Mouse (Mus musculus) heart, embryonic 15.5 days (tissue): ENCODE measurements around the gene Castor2. TPM values are rescaled to one million over a fixed set of nuclear protein-coding genes. Genes with fewer than 3 reads are reported as not detected.

Experiments used
- ATAC-seq: fragments of 200-750 bp; cut with Nextera tagmentation; replicated peaks from 2 replicates; pipeline ENCODE4 v1.8.0; 2017; ENCODE audit warnings: low read depth, moderate TSS enrichment; ENCODE audit not compliant: insufficient number of reproducible peaks, insufficient read depth, low FRiP score
- H3K27ac ChIP-seq: fragments of 300-500 bp; sonication (generic); 2 replicates; pipeline ENCODE4 v1.5.1; 2015; ENCODE audit warnings: mild to moderate bottlenecking, inconsistent platforms
- H3K27me3 ChIP-seq: fragments of 300-500 bp; sonication (generic); 2 replicates; pipeline ENCODE4 v1.6.1; 2015; ENCODE audit warnings: inconsistent platforms
- H3K36me3 ChIP-seq: fragments of 300-500 bp; sonication (generic); 2 replicates; pipeline ENCODE4 v1.6.1; 2015; ENCODE audit warnings: mild to moderate bottlenecking, inconsistent platforms
- H3K4me1 ChIP-seq: fragments of 300-500 bp; sonication (generic); replicated peaks from 2 replicates; pipeline ENCODE4 v1.6.1; 2015; ENCODE audit warnings: inconsistent platforms
- H3K4me2 ChIP-seq: fragments of 300-500 bp; sonication (generic); 2 replicates; pipeline ENCODE4 v1.6.1; 2015; ENCODE audit warnings: inconsistent platforms, mild to moderate bottlenecking, moderate library complexity
- H3K4me3 ChIP-seq: fragments of 300-500 bp; sonication (generic); 2 replicates; pipeline ENCODE4 v1.5.1; 2015; ENCODE audit warnings: mild to moderate bottlenecking, inconsistent platforms
- H3K9ac ChIP-seq: fragments of 300-500 bp; sonication (generic); 2 replicates; pipeline ENCODE4 v1.6.1; 2015; ENCODE audit warnings: mild to moderate bottlenecking, inconsistent platforms
- H3K9me3 ChIP-seq: fragments of 300-500 bp; sonication (generic); replicated peaks from 2 replicates; pipeline ENCODE4 v1.6.1; 2016; ENCODE audit warnings: inconsistent platforms
- WGBS: fragments of 180-500 bp; shearing (Covaris S2); methylation state at CpG from one replicate; pipeline ENCODE4 v1.1.7; 2015; ENCODE audit warnings: mixed read lengths; 5-methylcytosine and 5-hydroxymethylcytosine counted together
- polyA plus RNA-seq: library from polyadenylated mRNA; unstranded; fragments of >200 nt; fragmentation: Nextera tagmentation; extraction: Ambion mirVana; gene quantifications from 2 replicates; pipeline ENCODE4 v1.2.1, GENCODE M21; 2015

Gene Castor2
- polyA plus RNA-seq, 1 experiment from 2014 or later: 5.0 TPM

DNA sequence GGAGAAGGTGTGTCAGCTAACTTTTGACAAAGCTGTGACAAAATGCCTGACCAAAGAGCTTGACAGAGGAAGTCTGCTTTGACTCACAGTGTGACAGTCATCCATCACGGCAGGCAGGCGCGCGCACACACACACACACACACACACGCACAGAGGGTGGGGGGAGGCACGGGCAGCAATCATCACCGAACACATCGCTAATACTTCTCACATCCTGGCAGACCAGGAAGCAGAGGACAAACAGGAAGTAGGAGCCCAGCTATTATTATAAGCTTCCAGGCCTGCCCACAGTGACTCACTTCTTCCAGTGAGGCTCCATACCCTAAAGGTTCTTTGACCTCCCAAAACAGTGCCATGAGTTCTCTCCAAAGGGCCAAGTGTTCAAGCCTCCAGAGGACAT, 6.3 kb downstream of the Castor2 start:
- H3K9me3 ChIP-seq: no peaks in the 10 kb centered on the region
- H3K4me1 ChIP-seq: peaks cover 14% of the 10 kb centered on the region
- no peak overlapping the region for H3K9ac ChIP-seq
- no peak for ATAC-seq
- no peaks in the 10 kb centered on the region for H3K36me3 ChIP-seq
- H3K4me3 ChIP-seq: no peak overlapping the region
- WGBS: 72% methylated on average over 8 of the region's 8 CpGs
- no peak overlapping the region for H3K4me2 ChIP-seq
- H3K27me3 ChIP-seq: no peaks in the 10 kb centered on the region
- no peak overlapping the region for H3K27ac ChIP-seq

GRCm38 (mm10) chr5:134114981-134115380, 15.5 kb downstream of the Castor2 start:
- no peaks in the 10 kb centered on the region; the same call in 1 of the 2 replicates for H3K36me3 ChIP-seq
- no peak overlapping the region for H3K4me3 ChIP-seq
- WGBS: 68% methylated on average over 5 of the region's 5 CpGs
- H3K9me3 ChIP-seq: no peaks in the 10 kb centered on the region
- no peak overlapping the region for H3K4me2 ChIP-seq
- no peak overlapping the region for H3K27ac ChIP-seq
- H3K9ac ChIP-seq: no peak overlapping the region
- no peaks in the 10 kb centered on the region for H3K27me3 ChIP-seq
- peaks cover 11% of the 10 kb centered on the region for H3K4me1 ChIP-seq
- ATAC-seq: no peak

DNA sequence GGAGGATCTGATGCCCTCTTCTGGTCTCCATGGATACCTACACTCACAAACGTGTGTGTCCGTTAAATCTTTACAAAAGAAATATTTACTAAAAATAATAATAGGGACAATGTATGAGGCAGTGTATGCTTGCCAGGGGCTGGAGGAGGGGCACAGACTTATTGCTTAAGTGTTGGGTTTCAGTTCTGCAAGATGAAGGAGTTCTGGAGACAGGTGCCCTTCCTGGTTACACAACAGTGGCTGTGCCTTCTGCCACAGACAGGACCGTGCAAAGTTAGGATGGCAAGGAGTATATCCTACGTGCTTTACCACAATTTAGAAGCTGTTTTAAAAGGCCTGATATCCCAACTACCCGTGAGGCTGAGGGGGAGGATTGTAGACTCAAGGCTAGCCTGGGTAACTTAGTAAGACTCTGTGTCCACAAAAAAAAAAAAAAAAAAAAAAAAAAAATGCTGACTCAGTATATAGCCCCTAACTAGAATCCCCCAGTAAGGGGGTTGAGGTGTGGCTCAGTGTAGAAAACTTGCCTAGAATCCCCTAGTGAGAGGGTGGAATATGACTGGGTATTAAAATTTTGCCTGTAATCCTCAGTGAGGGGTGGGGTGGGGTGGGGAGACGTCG, 16.2 kb downstream of the Castor2 start:
- ATAC-seq: no peak

DNA sequence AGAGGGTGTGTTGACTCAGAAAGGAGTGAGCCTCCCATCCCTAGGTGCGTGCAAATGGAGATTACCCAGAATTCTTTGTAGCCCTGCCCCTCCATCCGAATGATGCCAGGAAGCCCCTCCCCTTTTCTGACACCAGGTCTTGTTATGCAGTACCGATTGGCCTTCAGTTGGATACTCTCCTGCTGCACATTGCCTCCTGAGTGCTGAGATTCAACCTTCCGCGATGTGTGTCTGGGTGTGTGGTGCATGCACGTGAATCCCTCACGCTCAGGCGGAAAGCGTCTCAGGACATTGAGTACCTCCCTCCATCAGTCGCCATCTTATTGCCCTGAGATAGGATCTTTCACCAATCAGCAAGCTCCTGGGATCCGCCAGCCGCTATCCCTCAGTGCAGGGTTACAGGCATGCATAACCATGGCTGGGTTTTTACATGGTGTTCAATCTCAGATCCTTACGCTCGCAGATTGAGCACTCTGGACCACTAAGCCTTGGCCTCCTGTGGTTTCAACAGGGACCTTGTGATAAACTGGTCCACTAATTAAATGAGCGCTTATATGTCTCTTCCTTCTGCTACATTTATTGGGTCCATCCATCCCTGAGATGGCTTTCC, 19.4 kb downstream of the Castor2 start:
- no peak for ATAC-seq
- Histone ChIP-seq H3K4me2 (no peak overlapping the region), H3K27me3 (no peaks in the 10 kb centered on the region), H3K27ac (peak overlapping the region; percentile 73), H3K4me1 (peaks cover 37% of the 10 kb centered on the region), H3K9me3 (no peaks in the 10 kb centered on the region), H3K9ac (no peak overlapping the region), H3K36me3 (no peaks in the 10 kb centered on the region; the same call in 1 of the 2 replicates), H3K4me3 (no peak overlapping the region)
- 83% methylated on average over 15 of the region's 15 CpGs for WGBS

More for the DNA sequence above, 16.2 kb downstream of the Castor2 start:
- H3K27ac ChIP-seq: no peak overlapping the region
- H3K4me3 ChIP-seq: no peak overlapping the region
- 89% methylated on average over 7 of the region's 7 CpGs for WGBS
- no peaks in the 10 kb centered on the region for H3K27me3 ChIP-seq
- no peak overlapping the region for H3K4me2 ChIP-seq
- no peak overlapping the region for H3K9ac ChIP-seq
- no peaks in the 10 kb centered on the region for H3K9me3 ChIP-seq
- H3K36me3 ChIP-seq: no peaks in the 10 kb centered on the region; the same call in 1 of the 2 replicates
- peaks cover 17% of the 10 kb centered on the region for H3K4me1 ChIP-seq

- 46% methylated on average over 10 of the region's 10 CpGs for WGBS
Observed at GRCm38 (mm10) chr5:134119481-134120120, 20.1 kb downstream of the Castor2 start.

DNA sequence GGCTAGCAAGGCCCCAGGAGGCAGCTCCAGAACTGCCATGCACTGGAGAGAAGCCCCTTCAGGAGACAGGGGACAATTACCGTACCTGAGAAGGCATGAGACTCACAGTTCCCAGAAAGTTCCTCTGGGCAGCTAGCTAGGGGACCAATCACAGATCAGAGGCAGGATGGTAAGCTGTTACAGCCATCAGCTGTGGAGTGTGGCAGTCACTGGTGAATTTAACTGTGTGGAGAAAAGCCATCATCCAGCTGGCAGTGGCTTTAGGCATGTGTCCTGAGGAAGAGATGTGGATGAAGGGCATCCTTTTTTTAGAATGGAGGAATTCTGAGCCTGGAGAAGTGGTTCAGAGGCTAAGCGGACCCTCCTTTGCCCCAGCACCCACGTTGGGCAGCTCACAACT, 20.6 kb downstream of the Castor2 start:
- Histone ChIP-seq H3K9me3 (no peaks in the 10 kb centered on the region), H3K4me2 (no peak overlapping the region), H3K36me3 (no peaks in the 10 kb centered on the region; the same call in 1 of the 2 replicates), H3K4me3 (no peak overlapping the region), H3K27ac (peak overlapping the region; percentile 73), H3K9ac (no peak overlapping the region), H3K27me3 (no peaks in the 10 kb centered on the region), H3K4me1 (peaks cover 46% of the 10 kb centered on the region)
- no peak for ATAC-seq
- WGBS: 75% methylated on average over 3 of the region's 3 CpGs

More at GRCm38 (mm10) chr5:134119481-134120120, 20.1 kb downstream of the Castor2 start:
- Histone ChIP-seq H3K4me3 (no peak overlapping the region), H3K9me3 (no peaks in the 10 kb centered on the region), H3K27ac (peak overlapping the region; percentile 73), H3K4me2 (no peak overlapping the region), H3K27me3 (no peaks in the 10 kb centered on the region), H3K4me1 (peaks cover 43% of the 10 kb centered on the region), H3K36me3 (no peaks in the 10 kb centered on the region; the same call in 1 of the 2 replicates), H3K9ac (no peak overlapping the region)
- ATAC-seq: no peak

DNA sequence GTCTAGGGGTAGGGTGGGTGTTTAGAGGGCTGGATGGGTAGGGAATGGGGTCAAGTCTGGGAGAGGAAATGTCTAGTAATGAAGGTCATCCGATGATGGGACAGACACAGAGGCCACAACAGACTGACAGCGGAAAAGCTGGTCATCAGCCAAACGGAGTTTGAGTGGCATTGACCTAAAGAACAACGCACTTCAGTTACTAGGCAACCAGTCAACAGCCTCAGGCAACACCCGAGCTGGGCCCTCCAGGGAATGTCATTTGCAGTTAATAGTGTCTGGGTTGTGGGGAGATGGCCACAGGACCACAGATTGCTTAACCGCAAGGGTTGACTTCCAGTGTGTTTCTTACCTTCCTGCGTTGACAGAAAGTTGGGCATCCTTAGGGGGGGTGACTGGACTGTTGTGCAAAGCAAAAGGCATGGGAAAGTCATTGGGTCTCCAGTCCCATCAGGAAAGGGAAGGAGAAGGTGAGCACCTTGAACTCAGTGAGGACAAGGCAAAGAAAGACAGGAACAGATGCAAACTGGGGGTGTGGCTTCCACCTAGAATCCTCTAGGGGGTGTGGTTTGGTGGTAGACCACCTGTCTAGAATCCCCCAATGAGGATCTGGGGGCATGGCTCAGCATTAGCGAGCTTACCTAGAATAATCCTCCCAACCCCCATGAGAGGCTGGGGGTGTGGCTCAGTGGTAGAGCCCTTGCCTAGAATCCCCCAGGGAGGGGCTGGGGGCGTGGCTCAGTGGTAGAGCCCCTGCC, 21.8 kb downstream of the Castor2 start:
- H3K9ac ChIP-seq: no peak overlapping the region
- H3K36me3 ChIP-seq: no peaks in the 10 kb centered on the region; the same call in 1 of the 2 replicates
- peak; percentile 67 for ATAC-seq
- H3K4me2 ChIP-seq: no peak overlapping the region
- H3K4me1 ChIP-seq: peaks cover 46% of the 10 kb centered on the region
- no peak overlapping the region for H3K4me3 ChIP-seq
- peak overlapping the region; percentile 73 for H3K27ac ChIP-seq
- 38% methylated on average over 9 of the region's 9 CpGs for WGBS
- H3K27me3 ChIP-seq: no peaks in the 10 kb centered on the region
- H3K9me3 ChIP-seq: no peaks in the 10 kb centered on the region

GRCm38 (mm10) chr5:134121893-134122259, 22.4 kb downstream of the Castor2 start:
- Histone ChIP-seq H3K27ac (peak overlapping the region; percentile 73), H3K27me3 (no peaks in the 10 kb centered on the region), H3K9me3 (no peaks in the 10 kb centered on the region), H3K9ac (no peak overlapping the region), H3K4me1 (peaks cover 46% of the 10 kb centered on the region), H3K36me3 (peaks cover 4% of the 10 kb centered on the region), H3K4me2 (no peak overlapping the region), H3K4me3 (no peak overlapping the region)
- ATAC-seq: no peak
- 68% methylated on average over 4 of the region's 4 CpGs for WGBS

DNA sequence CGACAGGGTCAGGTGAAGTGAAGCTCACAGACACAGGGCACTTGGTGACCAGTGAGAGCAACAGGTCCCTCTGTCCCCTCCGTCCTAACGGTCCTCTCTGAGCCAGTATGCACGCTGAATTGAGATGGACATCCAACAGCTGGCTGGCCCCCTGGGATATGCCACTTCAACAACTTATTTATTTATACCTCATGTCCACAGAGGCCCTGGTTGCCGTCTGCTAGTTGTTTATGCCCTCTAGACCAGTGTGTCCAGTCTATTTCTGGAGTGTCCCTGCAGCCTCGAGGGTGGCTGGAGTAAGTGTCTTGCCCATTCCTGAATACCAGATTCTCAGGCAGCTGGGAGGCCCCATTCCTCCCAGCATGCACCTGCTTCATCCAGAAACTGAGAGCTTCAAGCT, 24.3 kb downstream of the Castor2 start:
- no peak overlapping the region for H3K9ac ChIP-seq
- no peaks in the 10 kb centered on the region for H3K9me3 ChIP-seq
- H3K4me2 ChIP-seq: no peak overlapping the region
- peaks cover 10% of the 10 kb centered on the region for H3K36me3 ChIP-seq
- H3K27ac ChIP-seq: peak overlapping the region; percentile 70
- peaks cover 46% of the 10 kb centered on the region for H3K4me1 ChIP-seq
- H3K27me3 ChIP-seq: no peaks in the 10 kb centered on the region
- 55% methylated on average over 6 of the region's 6 CpGs for WGBS
- no peak for ATAC-seq
- H3K4me3 ChIP-seq: no peak overlapping the region

GRCm38 (mm10) chr5:134126232-134126631, 26.7 kb downstream of the Castor2 start:
- peaks cover 25% of the 10 kb centered on the region for H3K4me1 ChIP-seq
- no peak for ATAC-seq
- H3K27me3 ChIP-seq: no peaks in the 10 kb centered on the region
- H3K27ac ChIP-seq: no peak overlapping the region
- H3K4me2 ChIP-seq: no peak overlapping the region
- peaks cover 10% of the 10 kb centered on the region for H3K36me3 ChIP-seq
- H3K4me3 ChIP-seq: no peak overlapping the region
- 81% methylated on average over 2 of the region's 2 CpGs for WGBS
- no peak overlapping the region for H3K9ac ChIP-seq
- H3K9me3 ChIP-seq: no peaks in the 10 kb centered on the region

DNA sequence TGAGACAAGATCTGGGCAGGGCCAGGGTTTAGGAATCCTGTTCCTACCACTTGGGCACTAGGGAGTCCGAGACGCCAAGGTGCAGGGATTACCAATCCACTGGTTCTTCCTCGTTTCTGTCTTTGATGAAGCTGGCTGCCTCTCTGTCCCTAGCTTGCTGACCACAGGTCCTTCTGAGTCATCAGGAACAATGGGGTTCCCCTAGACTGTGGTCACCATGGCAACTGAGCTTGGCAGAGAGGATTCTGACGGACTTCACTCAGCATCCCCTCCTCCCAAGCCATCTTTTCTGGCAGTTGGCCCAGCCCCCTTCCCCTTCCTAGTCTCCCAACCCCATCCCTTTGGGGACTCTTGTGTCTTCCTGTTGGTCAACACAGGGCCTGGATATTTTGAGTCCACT, 32.1 kb downstream of the Castor2 start:
- Histone ChIP-seq H3K4me3 (no peak overlapping the region), H3K36me3 (peaks cover 12% of the 10 kb centered on the region), H3K4me2 (no peak overlapping the region), H3K27me3 (no peaks in the 10 kb centered on the region), H3K9ac (no peak overlapping the region), H3K9me3 (no peaks in the 10 kb centered on the region), H3K4me1 (no peaks in the 10 kb centered on the region), H3K27ac (no peak overlapping the region)
- 47% methylated on average over 4 of the region's 4 CpGs for WGBS
- no peak for ATAC-seq
